Mouse (Mus musculus) left cerebral cortex, adult 6 months (tissue): Measurements from ENCODE around the gene Notum. TPM values are rescaled to one million over a fixed set of nuclear protein-coding genes. Genes with fewer than 3 reads are reported as not detected.

ENCODE experiments used
- long read RNA-seq, 2 experiments: library from polyadenylated mRNA; unstranded; transcript quantifications; one replicate each; pipeline ENCODE4 v2.0.0; 2019 to 2020
- polyA plus RNA-seq: library from polyadenylated mRNA; unstranded; fragments of <200 nt; fragmentation: Nextera tagmentation; gene quantifications from 2 replicates; pipeline ENCODE4 v1.2.3, GENCODE M21; 2021

Gene Notum
- polyA plus RNA-seq = 0.55 and 3.6 TPM in 2 replicates
- long read RNA-seq, experiment 1, partial matches to known transcripts = 0 of 1 reads
- long read RNA-seq, experiment 1, other reads (novel, unspliced or antisense) = 0 of 1 reads
- long read RNA-seq, experiment 2, partial matches to known transcripts = 3 of 3 reads
- long read RNA-seq, experiment 2, other reads (novel, unspliced or antisense) = 0 of 3 reads

DNA sequence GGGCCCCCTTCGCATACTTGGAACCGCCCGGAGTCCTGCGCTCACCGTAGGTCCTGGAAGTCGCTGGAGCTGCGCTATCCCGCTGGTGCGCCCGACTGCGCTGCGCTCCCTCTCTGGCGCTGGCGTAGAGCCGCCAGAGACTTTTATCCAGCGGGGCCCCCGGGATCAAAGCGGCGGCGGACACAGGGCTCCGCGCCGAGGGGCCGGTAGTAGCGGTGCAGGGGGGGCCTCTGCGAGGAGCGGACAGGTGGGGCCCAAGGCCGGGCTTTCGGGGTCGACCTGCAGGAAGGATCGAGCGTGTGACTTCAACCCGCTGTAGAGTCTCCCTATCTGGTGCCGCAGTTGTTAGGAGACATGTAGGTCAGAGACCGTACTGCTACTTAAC is at the start of gene Notum:
TSS of gene Notum (minus strand) at position 100 of the 385 bp plus-strand sequence.

DNA sequence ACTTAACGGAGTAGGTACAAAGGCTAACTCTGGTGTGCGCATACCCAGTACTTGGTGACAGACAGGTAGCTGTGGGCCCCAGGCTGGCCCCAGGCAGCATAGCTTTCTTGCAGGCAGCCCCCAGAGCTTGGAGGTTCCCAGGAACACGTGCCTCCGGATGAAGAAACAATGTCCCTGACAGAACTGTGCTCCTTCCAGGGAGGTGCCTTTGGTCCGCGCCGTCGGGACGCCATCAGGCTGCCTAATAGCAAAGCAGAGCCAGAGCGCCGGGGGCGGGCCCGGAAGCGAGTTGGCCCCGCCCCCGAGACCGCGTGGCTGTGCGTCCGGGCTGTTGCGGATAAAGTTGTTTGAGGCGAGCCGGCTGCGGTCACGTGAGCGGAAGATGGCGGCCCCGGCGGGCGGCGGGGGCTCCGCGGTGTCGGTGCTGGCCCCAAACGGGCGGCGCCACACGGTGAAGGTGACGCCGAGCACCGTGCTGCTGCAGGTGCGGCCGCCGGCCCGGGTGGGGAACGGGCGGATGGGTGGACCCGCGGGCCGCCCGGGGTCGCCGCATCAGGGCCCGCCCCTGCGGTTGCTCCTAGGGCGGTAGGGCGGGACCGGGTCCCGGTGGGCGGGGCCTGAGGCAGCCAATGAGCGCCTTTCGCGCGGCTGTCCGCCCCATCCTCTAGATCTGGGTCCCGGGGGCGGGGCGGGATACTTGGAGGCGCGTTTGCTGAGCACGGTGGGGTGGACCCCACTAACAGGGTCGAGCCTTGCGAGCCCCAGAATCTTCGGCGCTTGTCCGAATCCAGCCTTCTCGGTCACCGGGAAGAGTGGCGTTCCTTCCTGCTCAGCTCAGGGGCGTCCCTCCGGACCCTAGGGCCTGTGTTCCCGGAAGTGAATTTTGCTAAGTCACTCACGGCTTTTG is 12.0 kb upstream of the Notum start, which contains the start of gene Aspscr1:
TSS of gene Aspscr1 (plus strand) at position 287 of the 907 bp plus-strand sequence.

GRCm38 (mm10) chr11:120648001-120648476 is 12.9 kb downstream of the Notum start, which contains the start of gene Myadml2:
Gene Myadml2 (minus strand): TSS chr11:120648158.

DNA sequence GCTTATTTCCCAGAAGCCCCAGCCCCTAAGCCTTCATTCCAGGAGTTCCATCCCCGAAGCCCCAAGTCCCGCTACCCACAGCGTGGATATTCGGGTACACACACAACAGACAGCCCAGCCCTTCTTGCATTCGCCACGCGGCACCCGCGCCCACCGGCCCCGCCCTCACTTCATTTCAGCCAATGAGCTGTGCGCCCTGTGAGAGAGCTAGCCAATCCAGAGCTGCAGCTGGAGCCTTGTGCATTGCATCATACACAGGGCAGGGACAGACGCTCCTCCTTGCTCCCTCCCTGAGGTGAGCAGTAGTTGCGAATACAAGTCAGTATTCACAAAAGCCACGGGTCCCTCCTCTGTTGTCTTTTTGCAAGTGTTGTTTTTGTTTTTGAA is 17.4 kb downstream of the Notum start, which contains the start of gene Pycr1:
TSS of gene Pycr1 (minus strand) at position 169 of the 387 bp plus-strand sequence.

DNA sequence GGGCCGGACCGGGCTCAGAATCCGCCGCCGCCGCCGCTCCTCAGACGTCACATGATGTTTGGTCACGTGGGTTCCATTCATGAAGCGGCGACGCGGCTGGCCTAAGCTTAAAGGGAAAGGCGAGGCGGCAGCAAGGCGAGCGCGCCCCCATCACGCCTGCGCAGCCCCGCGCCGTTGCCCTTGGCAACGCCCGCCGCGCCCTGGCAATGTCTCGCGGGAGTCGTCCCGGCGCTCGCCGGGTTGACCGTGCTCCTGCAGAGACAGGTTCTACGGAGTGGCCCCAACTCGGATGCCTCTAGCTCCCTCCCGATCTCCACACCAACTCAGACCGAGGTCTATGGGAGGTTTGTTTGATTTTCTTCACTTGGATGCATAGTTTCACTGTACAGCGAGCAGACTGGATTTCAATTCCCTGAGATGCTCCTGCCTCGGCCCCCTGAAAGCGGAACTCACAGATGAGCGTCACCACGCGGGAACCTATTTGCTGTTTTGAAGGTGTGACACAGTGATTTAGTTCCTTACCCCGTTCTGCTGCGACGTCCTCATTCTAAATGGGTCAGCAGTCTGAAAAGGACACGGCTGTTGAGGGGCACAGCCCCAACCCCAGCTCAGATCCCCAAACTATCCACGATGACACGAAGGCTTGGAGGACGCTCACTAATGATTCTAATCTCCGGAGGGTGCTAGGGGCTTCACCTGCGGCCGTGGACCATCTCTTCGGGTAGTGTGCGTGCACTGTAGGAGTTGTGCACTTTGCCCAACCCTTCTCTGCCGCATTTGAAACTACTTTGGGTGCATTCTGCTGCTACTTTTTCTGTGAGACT is 27.2 kb downstream of the Notum start, which contains the start of gene Mafg:
TSS of gene Mafg (minus strand) at position 81 of the 824 bp plus-strand sequence.

GRCm38 (mm10) chr11:120625152-120625775 is 35.7 kb downstream of the Notum start, which contains the start of gene Sirt7:
Gene Sirt7 (minus strand): TSS chr11:120625240.

GRCm38 (mm10) chr11:120617519-120618112 is 43.4 kb downstream of the Notum start, which contains the start of gene Pcyt2:
Gene Pcyt2 (minus strand): TSS chr11:120617936.

GRCm38 (mm10) chr11:120608241-120609034 is 52.5 kb downstream of the Notum start, which contains the start of gene Npb:
Gene Npb (plus strand): TSS chr11:120608477.

Other genes with a start within 250 kb of the Notum start
- gene Nploc4, start 223.5 kb downstream of the Notum start, polyA plus RNA-seq = 4.6 and 5.8 TPM in 2 replicates
- not detected in 2 replicates for gene Tspan10, start 218.5 kb downstream of the Notum start, polyA plus RNA-seq
- 0.31 and 0.44 TPM in 2 replicates for gene Pde6g, start 207.7 kb downstream of the Notum start, polyA plus RNA-seq
- gene Oxld1, start 203.1 kb downstream of the Notum start, polyA plus RNA-seq = 33.4 and 35.5 TPM in 2 replicates
- 26.0 and 30.0 TPM in 2 replicates for gene Ccdc137, start 203.1 kb downstream of the Notum start, polyA plus RNA-seq
- gene Arl16, start 193.6 kb downstream of the Notum start, polyA plus RNA-seq = 72.4 and 90.6 TPM in 2 replicates
- gene Mrpl12, start 176.6 kb downstream of the Notum start, polyA plus RNA-seq = 113 and 125 TPM in 2 replicates
- gene Slc25a10, start 169.3 kb downstream of the Notum start, polyA plus RNA-seq = 13.9 and 14.7 TPM in 2 replicates
- 0.05 TPM in 1 of 2 replicates, not detected in the other for gene Gcgr, start 130.5 kb downstream of the Notum start, polyA plus RNA-seq
- gene Mcrip1, start 111.4 kb downstream of the Notum start, polyA plus RNA-seq = 231 and 232 TPM in 2 replicates
- gene Ppp1r27, start 110.0 kb downstream of the Notum start, polyA plus RNA-seq = not detected in 2 replicates
- gene P4hb, start 87.9 kb downstream of the Notum start, polyA plus RNA-seq = 99.2 and 113 TPM in 2 replicates
- 186 and 291 TPM in 2 replicates for gene Arhgdia, start 79.6 kb downstream of the Notum start, polyA plus RNA-seq
- 7.2 and 21.6 TPM in 2 replicates for gene Alyref, start 62.8 kb downstream of the Notum start, polyA plus RNA-seq
- gene Anapc11, start 62.8 kb downstream of the Notum start, polyA plus RNA-seq = 76.6 and 229 TPM in 2 replicates
- gene Npb, start 52.7 kb downstream of the Notum start, polyA plus RNA-seq = 0.61 and 0.85 TPM in 2 replicates
- gene Pcyt2, start 43.2 kb downstream of the Notum start, polyA plus RNA-seq = 109 and 110 TPM in 2 replicates
- 21.5 and 24.4 TPM in 2 replicates for gene Sirt7, start 35.9 kb downstream of the Notum start, polyA plus RNA-seq
- gene Mafg, start 27.6 kb downstream of the Notum start, polyA plus RNA-seq = 14.1 and 24.2 TPM in 2 replicates
- 4.4 and 5.1 TPM in 2 replicates for gene Pycr1, start 17.4 kb downstream of the Notum start, polyA plus RNA-seq
- 7.4 and 9.6 TPM in 2 replicates for gene Myadml2, start 13.0 kb downstream of the Notum start, polyA plus RNA-seq
- gene Aspscr1, start 11.8 kb upstream of the Notum start, polyA plus RNA-seq = 48.4 and 50.7 TPM in 2 replicates
- gene Cenpx, start 52.6 kb upstream of the Notum start, polyA plus RNA-seq = 82.4 and 87.0 TPM in 2 replicates
- gene Lrrc45, start 52.8 kb upstream of the Notum start, polyA plus RNA-seq = 6.3 and 8.2 TPM in 2 replicates
- 38.2 and 40.8 TPM in 2 replicates for gene Rac3, start 60.3 kb upstream of the Notum start, polyA plus RNA-seq
- gene Dcxr, start 66.1 kb upstream of the Notum start, polyA plus RNA-seq = 20.5 and 25.7 TPM in 2 replicates
- 2.0 and 2.1 TPM in 2 replicates for gene Cbr2, start 70.9 kb upstream of the Notum start, polyA plus RNA-seq
- 0.18 and 1.9 TPM in 2 replicates for gene Hmga1b, start 101.6 kb upstream of the Notum start, polyA plus RNA-seq
- 29.8 and 56.0 TPM in 2 replicates for gene Rfng, start 123.0 kb upstream of the Notum start, polyA plus RNA-seq
- 203 and 262 TPM in 2 replicates for gene Gps1, start 123.1 kb upstream of the Notum start, polyA plus RNA-seq
- 32.0 and 44.3 TPM in 2 replicates for gene Dus1l, start 135.2 kb upstream of the Notum start, polyA plus RNA-seq
- 25.3 and 31.9 TPM in 2 replicates for gene Fasn, start 163.4 kb upstream of the Notum start, polyA plus RNA-seq